Mouse (Mus musculus) forebrain, embryonic 16.5 days (tissue): ENCODE data around the gene Igfbp2. TPM values are rescaled to one million over a fixed set of nuclear protein-coding genes. Genes with fewer than 3 reads are reported as not detected.

ENCODE experiments used
- ATAC-seq: fragments of 200-750 bp; cut with Nextera tagmentation; 2 replicates; pipeline ENCODE4 v1.8.0; 2017; ENCODE audit warnings: mild to moderate bottlenecking, moderate library complexity
- H3K27ac ChIP-seq: fragments of 300-500 bp; sonication (generic); 2 replicates; pipeline ENCODE4 v1.5.1; 2014; ENCODE audit warnings: low read length, control low read depth
- H3K27me3 ChIP-seq: fragments of 300-500 bp; sonication (generic); replicated peaks from 2 replicates; pipeline ENCODE4 v1.6.1; 2014; ENCODE audit warnings: low read length; ENCODE audit not compliant: control insufficient read depth, insufficient read depth
- H3K36me3 ChIP-seq: fragments of 300-500 bp; sonication (generic); 2 replicates; pipeline ENCODE4 v1.6.1; 2014; ENCODE audit not compliant: control insufficient read depth, insufficient read depth
- H3K4me1 ChIP-seq: fragments of 300-500 bp; sonication (generic); replicated peaks from 2 replicates; pipeline ENCODE4 v1.6.1; 2014; ENCODE audit warnings: low read length; ENCODE audit not compliant: control insufficient read depth, insufficient read depth
- H3K4me2 ChIP-seq: fragments of 300-500 bp; sonication (generic); 2 replicates; pipeline ENCODE4 v1.6.1; 2014; ENCODE audit warnings: mild to moderate bottlenecking, low read length, control low read depth
- H3K4me3 ChIP-seq: fragments of 300-500 bp; sonication (generic); replicated peaks from 2 replicates; pipeline ENCODE4 v1.5.1; 2014; ENCODE audit warnings: mild to moderate bottlenecking, low read length, control low read depth
- H3K9ac ChIP-seq: fragments of 300-500 bp; sonication (generic); replicated peaks from 2 replicates; pipeline ENCODE4 v1.6.1; 2014; ENCODE audit warnings: low read depth, low read length, control low read depth
- H3K9me3 ChIP-seq: fragments of 300-500 bp; sonication (generic); 2 replicates; pipeline ENCODE4 v1.6.1; 2016; ENCODE audit warnings: low read length; ENCODE audit not compliant: control insufficient read depth
- WGBS: fragments of 180-500 bp; shearing (Covaris S2); extraction: QIAGEN DNeasy Blood & Tissue Kit; methylation state at CpG from one replicate; pipeline ENCODE4 v1.1.7; 2014; 5-methylcytosine and 5-hydroxymethylcytosine counted together
- polyA plus RNA-seq: library from polyadenylated mRNA; unstranded; fragments of >200 nt; fragmentation: Nextera tagmentation; extraction: Ambion mirVana; gene quantifications from 2 replicates; pipeline ENCODE4 v1.2.1, GENCODE M21; 2015

Igfbp2 gene
- polyA plus RNA-seq, 1 experiment from 2014 or later = 279 TPM

- under 1% methylated on average over 6 of the region's 6 CpGs for whole genome bisulfite sequencing
- peak overlapping the region; percentile 96 for H3K4me2 ChIP-seq
- ATAC-seq = peak; percentile 4; the same call in 1 of the 2 replicates
- no peaks in the 10 kb centered on the region for H3K36me3 ChIP-seq
- H3K27ac ChIP-seq = peak overlapping the region; percentile 85
- peaks cover 51% of the 10 kb centered on the region for H3K4me1 ChIP-seq
- peak overlapping the region; percentile 57 for H3K4me3 ChIP-seq
- H3K9me3 ChIP-seq = no peaks in the 10 kb centered on the region
- H3K27me3 ChIP-seq = no peaks in the 10 kb centered on the region
- peak overlapping the region; percentile 69 for H3K9ac ChIP-seq
These were observed 47.0 kb downstream of the Igfbp2 start for GRCm38 (mm10) chr1:72871337-72871696.

- under 1% methylated on average over 34 of the region's 34 CpGs for WGBS
- no peaks in the 10 kb centered on the region for H3K9me3 ChIP-seq
- no peaks in the 10 kb centered on the region for H3K36me3 ChIP-seq
- peak overlapping the region; percentile 96 for H3K4me2 ChIP-seq
- peak overlapping the region; percentile 69 for H3K9ac ChIP-seq
- H3K27ac ChIP-seq = peak overlapping the region; percentile 85
- no peaks in the 10 kb centered on the region for H3K27me3 ChIP-seq
- H3K4me1 ChIP-seq = peaks cover 48% of the 10 kb centered on the region
- H3K4me3 ChIP-seq = peak overlapping the region; percentile 57
- ATAC-seq = peak; percentile 11
These were observed 47.6 kb downstream of the Igfbp2 start for GRCm38 (mm10) chr1:72871697-72872411.

- Histone ChIP-seq H3K27ac (no peak overlapping the region), H3K4me1 (peaks cover 48% of the 10 kb centered on the region), H3K4me2 (peak overlapping the region; percentile 96), H3K9me3 (no peaks in the 10 kb centered on the region), H3K36me3 (no peaks in the 10 kb centered on the region), H3K9ac (no peak overlapping the region), H3K4me3 (peak overlapping the region; percentile 57), H3K27me3 (no peaks in the 10 kb centered on the region)
- WGBS = under 1% methylated on average over 8 of the region's 8 CpGs
- ATAC-seq = peak; percentile 60
These were observed 48.2 kb downstream of the Igfbp2 start for GRCm38 (mm10) chr1:72872521-72872920.

- WGBS = under 1% methylated on average over 16 of the region's 16 CpGs
- Histone ChIP-seq H3K9ac (peak overlapping the region; percentile 60; the same call in 1 of the 2 replicates), H3K4me1 (peaks cover 48% of the 10 kb centered on the region)
These were observed 48.8 kb downstream of the Igfbp2 start for GRCm38 (mm10) chr1:72873078-72873477.

GRCm38 (mm10) chr1:72873511-72874286, 49.4 kb downstream of the Igfbp2 start:
- ATAC-seq = peak; percentile 4
- Histone ChIP-seq H3K27ac (peak overlapping the region; percentile 56), H3K4me3 (peak overlapping the region; percentile 57), H3K36me3 (no peaks in the 10 kb centered on the region), H3K9ac (peak overlapping the region; percentile 60), H3K27me3 (no peaks in the 10 kb centered on the region), H3K4me1 (peaks cover 48% of the 10 kb centered on the region), H3K9me3 (no peaks in the 10 kb centered on the region), H3K4me2 (peak overlapping the region; percentile 96)
- under 1% methylated on average over 43 of the region's 43 CpGs for WGBS

More at GRCm38 (mm10) chr1:72873078-72873477, 48.8 kb downstream of the Igfbp2 start:
- Histone ChIP-seq H3K4me2 (peak overlapping the region; percentile 96), H3K27ac (peak overlapping the region; percentile 56), H3K36me3 (no peaks in the 10 kb centered on the region), H3K4me3 (peak overlapping the region; percentile 57), H3K27me3 (no peaks in the 10 kb centered on the region), H3K9me3 (no peaks in the 10 kb centered on the region)
- ATAC-seq = no peak

GRCm38 (mm10) chr1:72874287-72875211, 50.2 kb downstream of the Igfbp2 start, which contains the start of gene Igfbp5:
Gene Igfbp5, minus strand, starts transcription at chr1:72874884.
- Histone ChIP-seq H3K4me2 (peak within 1 kb of the TSS; percentile 96), H3K9me3 (no peaks in the 10 kb centered on the region), H3K4me1 (peaks cover 48% of the 10 kb centered on the region), H3K4me3 (peak within 1 kb of the TSS; percentile 57), H3K27ac (peak within 1 kb of the TSS; percentile 56), H3K36me3 (no peaks in the 10 kb centered on the region), H3K27me3 (no peaks in the 10 kb centered on the region), H3K9ac (peak within 1 kb of the TSS; percentile 60)
- under 1% methylated on average over 38 of the region's 38 CpGs for WGBS
- ATAC-seq = peak; percentile 32

GRCm38 (mm10) chr1:72875708-72876107, 51.4 kb downstream of the Igfbp2 start:
- H3K4me2 ChIP-seq = no peak overlapping the region
- WGBS = 8% methylated on average over 3 of the region's 3 CpGs
- no peak overlapping the region for H3K27ac ChIP-seq
- H3K9ac ChIP-seq = no peak overlapping the region
- H3K27me3 ChIP-seq = no peaks in the 10 kb centered on the region
- peaks cover 38% of the 10 kb centered on the region for H3K4me1 ChIP-seq
- ATAC-seq = no peak
- H3K4me3 ChIP-seq = no peak overlapping the region
- no peaks in the 10 kb centered on the region for H3K9me3 ChIP-seq
- no peaks in the 10 kb centered on the region for H3K36me3 ChIP-seq

- no peaks in the 10 kb centered on the region for H3K27me3 ChIP-seq
- no peaks in the 10 kb centered on the region for H3K36me3 ChIP-seq
- H3K4me1 ChIP-seq = peaks cover 35% of the 10 kb centered on the region
- no peak overlapping the region for H3K27ac ChIP-seq
- no peak for ATAC-seq
- H3K9me3 ChIP-seq = no peaks in the 10 kb centered on the region
- 39% methylated on average over 3 of the region's 3 CpGs for WGBS
- H3K4me2 ChIP-seq = no peak overlapping the region
- H3K9ac ChIP-seq = no peak overlapping the region
- H3K4me3 ChIP-seq = no peak overlapping the region
These were observed 51.8 kb downstream of the Igfbp2 start for GRCm38 (mm10) chr1:72876111-72876510.
